Mouse (Mus musculus): Measurements from ENCODE around the gene Aak1. TPM values are rescaled to one million over a fixed set of nuclear protein-coding genes. Genes with fewer than 3 reads are reported as not detected.

The Aak1 gene
- total and polyA plus RNA-seq, 2 experiments, result 2.6 to 7.2 TPM

GRCm38 (mm10) chr6:86994254-86994653, 144.9 kb downstream of the Aak1 start:
- no peak for DNase-seq (ENCODE audit: extremely low read depth, low read depth, low spot score)
- Histone ChIP-seq H3K79me2 (ENCODE audit: control insufficient read depth, insufficient read depth, low read length) (no peaks in the 10 kb centered on the region), H3K4me1 (ENCODE audit: control insufficient read depth, insufficient read depth, low read length) (no peaks in the 10 kb centered on the region), H3K9ac (ENCODE audit: low read depth, low read length) (no peak overlapping the region), H3K36me3 (ENCODE audit: control insufficient read depth, insufficient read depth, low read length) (peaks cover 3% of the 10 kb centered on the region; the same call in 1 of the 2 replicates), H3K27me3 (ENCODE audit: control insufficient read depth, insufficient read depth, low read length) (no peaks in the 10 kb centered on the region), H3K4me3 (ENCODE audit: insufficient read depth, low read depth, low read length) (no peak overlapping the region), H3K27ac (replicated peaks; ENCODE audit: insufficient read depth, low read depth, low read length) (no peak overlapping the region)
- no peak for TF ChIP-seq CTCF (IDR thresholded peaks at IDR 0.05; ENCODE audit: low read depth, low read length)
- no peak for TF ChIP-seq POLR2A (IDR thresholded peaks at IDR 0.05; ENCODE audit: extremely low read depth, insufficient read depth, low read length)
- 89% methylated on average over 4 of the region's 4 CpGs for WGBS

- TF ChIP-seq POLR2A (IDR thresholded peaks at IDR 0.05; ENCODE audit: extremely low read depth, insufficient read depth, low read length) (no peak), CTCF (IDR thresholded peaks at IDR 0.05; ENCODE audit: low read depth, low read length) (no peak)
- no peak for DNase-seq (ENCODE audit: extremely low read depth, low read depth, low spot score)
- H3K27me3 ChIP-seq (ENCODE audit: control insufficient read depth, insufficient read depth, low read length), result no peaks in the 10 kb centered on the region
- 90% methylated on average over 5 of the region's 5 CpGs for WGBS
- H3K36me3 ChIP-seq (ENCODE audit: control insufficient read depth, insufficient read depth, low read length), result peaks cover 3% of the 10 kb centered on the region; the same call in 1 of the 2 replicates
- no peak overlapping the region for H3K9ac ChIP-seq (ENCODE audit: low read depth, low read length)
- 0 out of 2 replicates have a peak, but pooled peaks cover 2% of the 10 kb centered on the region for H3K4me1 ChIP-seq (ENCODE audit: control insufficient read depth, insufficient read depth, low read length)
- no peak overlapping the region for H3K27ac ChIP-seq (replicated peaks; ENCODE audit: insufficient read depth, low read depth, low read length)
- H3K79me2 ChIP-seq (ENCODE audit: control insufficient read depth, insufficient read depth, low read length), result no peaks in the 10 kb centered on the region
- no peak overlapping the region for H3K4me3 ChIP-seq (ENCODE audit: insufficient read depth, low read depth, low read length)
Observed at GRCm38 (mm10) chr6:86996629-86997307, 147.5 kb downstream of the Aak1 start.

DNA sequence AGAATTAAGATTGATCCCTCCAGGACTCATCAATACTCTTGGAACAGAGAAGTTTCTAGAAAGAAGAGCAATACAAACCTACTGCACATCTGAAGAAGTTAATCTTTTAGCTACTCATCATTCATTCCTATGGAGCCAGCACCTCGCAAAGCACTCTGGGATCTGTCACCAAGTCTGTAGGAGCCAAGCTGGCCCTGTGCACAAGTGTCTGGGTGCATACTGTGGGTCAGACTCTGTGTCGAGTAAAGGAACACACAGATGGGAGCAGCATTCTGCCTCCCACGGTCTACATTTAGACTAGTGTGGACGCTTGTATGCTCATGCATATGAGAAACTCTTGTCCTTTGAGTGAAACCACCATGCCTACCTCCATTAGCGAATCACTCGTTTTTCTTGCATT, 148.0 kb downstream of the Aak1 start:
- H3K27ac ChIP-seq (replicated peaks; ENCODE audit: insufficient read depth, low read depth, low read length), result no peak overlapping the region
- TF ChIP-seq CTCF (IDR thresholded peaks at IDR 0.05; ENCODE audit: low read depth, low read length) (no peak), POLR2A (IDR thresholded peaks at IDR 0.05; ENCODE audit: extremely low read depth, insufficient read depth, low read length) (no peak)
- H3K4me3 ChIP-seq (ENCODE audit: insufficient read depth, low read depth, low read length), result no peak overlapping the region
- peaks cover 3% of the 10 kb centered on the region; the same call in 1 of the 2 replicates for H3K36me3 ChIP-seq (ENCODE audit: control insufficient read depth, insufficient read depth, low read length)
- peaks cover 6% of the 10 kb centered on the region; the same call in 1 of the 2 replicates for H3K4me1 ChIP-seq (ENCODE audit: control insufficient read depth, insufficient read depth, low read length)
- no peak for DNase-seq (ENCODE audit: extremely low read depth, low read depth, low spot score)
- WGBS, result 95% methylated on average over 6 of the region's 6 CpGs
- H3K9ac ChIP-seq (ENCODE audit: low read depth, low read length), result no peak overlapping the region
- no peaks in the 10 kb centered on the region for H3K79me2 ChIP-seq (ENCODE audit: control insufficient read depth, insufficient read depth, low read length)
- no peaks in the 10 kb centered on the region for H3K27me3 ChIP-seq (ENCODE audit: control insufficient read depth, insufficient read depth, low read length)

- H3K36me3 ChIP-seq (ENCODE audit: control insufficient read depth, insufficient read depth, low read length), result no peaks in the 10 kb centered on the region
- WGBS, result 46% methylated on average over 6 of the region's 6 CpGs
Observed at GRCm38 (mm10) chr6:87001995-87002394, 152.7 kb downstream of the Aak1 start.

DNA sequence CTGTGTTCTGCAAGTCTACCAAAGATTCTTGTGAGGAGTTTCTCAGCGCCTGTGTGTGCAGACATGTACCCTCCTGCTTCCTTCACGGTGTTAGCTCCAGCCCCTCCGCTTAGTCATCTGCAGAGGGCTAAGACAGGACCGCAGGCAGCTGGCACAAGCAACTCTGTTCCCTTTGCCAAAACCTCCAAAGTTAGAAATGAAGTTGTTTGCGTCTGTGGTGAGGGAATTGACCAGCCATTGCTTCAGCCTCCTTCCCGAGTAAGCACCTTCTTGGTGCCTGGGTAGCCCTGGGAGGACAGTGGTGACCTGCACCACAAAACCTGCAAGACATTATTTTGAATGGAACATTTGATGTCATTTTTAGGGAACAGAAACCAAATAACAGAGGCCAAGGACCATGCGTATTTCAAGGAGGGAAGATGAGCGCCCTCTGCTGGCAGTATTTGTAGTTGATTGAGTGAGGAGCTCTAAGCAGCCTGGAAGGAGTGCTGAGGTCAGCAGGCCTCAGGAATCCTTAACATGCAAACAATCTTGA, 153.3 kb downstream of the Aak1 start:
- H3K27me3 ChIP-seq (ENCODE audit: control insufficient read depth, insufficient read depth, low read length), result no peaks in the 10 kb centered on the region
- no peak overlapping the region for H3K4me3 ChIP-seq (ENCODE audit: insufficient read depth, low read depth, low read length)
- no peak overlapping the region for H3K9ac ChIP-seq (ENCODE audit: low read depth, low read length)
- H3K36me3 ChIP-seq (ENCODE audit: control insufficient read depth, insufficient read depth, low read length), result no peaks in the 10 kb centered on the region
- no peak overlapping the region for H3K27ac ChIP-seq (replicated peaks; ENCODE audit: insufficient read depth, low read depth, low read length)
- WGBS, result 54% methylated on average over 8 of the region's 8 CpGs
- H3K79me2 ChIP-seq (ENCODE audit: control insufficient read depth, insufficient read depth, low read length), result no peaks in the 10 kb centered on the region
- peaks cover 9% of the 10 kb centered on the region for H3K4me1 ChIP-seq (ENCODE audit: control insufficient read depth, insufficient read depth, low read length)
- no peak for TF ChIP-seq POLR2A (IDR thresholded peaks at IDR 0.05; ENCODE audit: extremely low read depth, insufficient read depth, low read length)
- peak; percentile 58; the same call in 1 of the 2 replicates for TF ChIP-seq CTCF (IDR thresholded peaks at IDR 0.05; ENCODE audit: low read depth, low read length)
- peak; percentile 69 for DNase-seq (ENCODE audit: extremely low read depth, low read depth, low spot score)

More at GRCm38 (mm10) chr6:87001995-87002394, 152.7 kb downstream of the Aak1 start:
- Histone ChIP-seq H3K79me2 (ENCODE audit: control insufficient read depth, insufficient read depth, low read length) (no peaks in the 10 kb centered on the region), H3K9ac (ENCODE audit: low read depth, low read length) (no peak overlapping the region), H3K27me3 (ENCODE audit: control insufficient read depth, insufficient read depth, low read length) (no peaks in the 10 kb centered on the region), H3K4me3 (ENCODE audit: insufficient read depth, low read depth, low read length) (no peak overlapping the region), H3K27ac (replicated peaks; ENCODE audit: insufficient read depth, low read depth, low read length) (no peak overlapping the region), H3K4me1 (ENCODE audit: control insufficient read depth, insufficient read depth, low read length) (peaks cover 9% of the 10 kb centered on the region)
- TF ChIP-seq CTCF (IDR thresholded peaks at IDR 0.05; ENCODE audit: low read depth, low read length), result no peak
- no peak for TF ChIP-seq POLR2A (IDR thresholded peaks at IDR 0.05; ENCODE audit: extremely low read depth, insufficient read depth, low read length)
- DNase-seq (ENCODE audit: extremely low read depth, low read depth, low spot score), result peak; percentile 91

DNA sequence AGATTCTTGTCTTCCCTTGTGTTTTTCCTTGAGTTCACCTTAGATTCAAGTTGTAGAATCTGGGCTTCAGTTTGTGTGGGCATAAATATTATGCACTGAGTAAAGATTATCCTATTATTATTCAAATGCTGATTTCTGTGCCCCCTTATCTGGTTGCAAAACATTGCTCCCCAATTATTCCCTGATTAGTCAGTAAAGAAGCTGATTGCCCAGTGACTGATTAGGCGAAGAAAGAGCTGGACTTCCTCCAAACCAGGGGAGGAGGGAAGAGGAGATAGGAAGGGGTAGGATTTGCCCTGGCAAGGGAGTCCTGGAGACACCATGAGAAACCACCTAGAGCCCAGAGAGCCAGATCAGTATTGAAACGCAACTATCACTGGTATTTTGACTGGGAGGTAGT, 154.8 kb downstream of the Aak1 start:
- no peaks in the 10 kb centered on the region for H3K27me3 ChIP-seq (ENCODE audit: control insufficient read depth, insufficient read depth, low read length)
- no peak overlapping the region for H3K27ac ChIP-seq (replicated peaks; ENCODE audit: insufficient read depth, low read depth, low read length)
- H3K36me3 ChIP-seq (ENCODE audit: control insufficient read depth, insufficient read depth, low read length), result no peaks in the 10 kb centered on the region
- H3K9ac ChIP-seq (ENCODE audit: low read depth, low read length), result no peak overlapping the region
- peaks cover 9% of the 10 kb centered on the region for H3K4me1 ChIP-seq (ENCODE audit: control insufficient read depth, insufficient read depth, low read length)
- WGBS, result 84% methylated on average over 2 of the region's 2 CpGs
- TF ChIP-seq CTCF (IDR thresholded peaks at IDR 0.05; ENCODE audit: low read depth, low read length), result no peak
- TF ChIP-seq POLR2A (IDR thresholded peaks at IDR 0.05; ENCODE audit: extremely low read depth, insufficient read depth, low read length), result no peak
- H3K79me2 ChIP-seq (ENCODE audit: control insufficient read depth, insufficient read depth, low read length), result no peaks in the 10 kb centered on the region
- no peak overlapping the region for H3K4me3 ChIP-seq (ENCODE audit: insufficient read depth, low read depth, low read length)
- DNase-seq (ENCODE audit: extremely low read depth, low read depth, low spot score), result no peak
